Mouse (Mus musculus) forebrain, postnatal 0 days (tissue): ENCODE measurements around the gene Vmn1r239-ps. TPM values are rescaled to one million over a fixed set of nuclear protein-coding genes. Genes with fewer than 3 reads are reported as not detected.
"Not testable (repeated sequence)": the region's sequence is repeated elsewhere in the genome, so short reads cannot be mapped to it uniquely, and the experiment has no call there.

ENCODE experiments used
- ATAC-seq: fragments of 200-750 bp; cut with Nextera tagmentation; 2 replicates; pipeline ENCODE4 v1.8.0; 2017; ENCODE audit warnings: mild to moderate bottlenecking, moderate library complexity
- DNase-seq: peaks from one replicate; pipeline ENCODE4 v3.0.0-alpha.2; 2015
- H3K27ac ChIP-seq: fragments of 300-500 bp; sonication (generic); 2 replicates; pipeline ENCODE4 v1.5.1; 2014; ENCODE audit warnings: low read depth, mild to moderate bottlenecking, antibody characterized with exemption, low read length, moderate library complexity, mixed read lengths
- H3K27me3 ChIP-seq: fragments of 300-500 bp; sonication (generic); 2 replicates; pipeline ENCODE4 v1.6.1; 2014; ENCODE audit warnings: mild to moderate bottlenecking, low read length, mixed read lengths; ENCODE audit not compliant: insufficient read depth
- H3K36me3 ChIP-seq: fragments of 300-500 bp; sonication (generic); 2 replicates; pipeline ENCODE4 v1.6.1; 2014; ENCODE audit warnings: mild to moderate bottlenecking, moderate library complexity; ENCODE audit not compliant: insufficient read depth
- H3K4me1 ChIP-seq: fragments of 300-500 bp; sonication (generic); 2 replicates; pipeline ENCODE4 v1.6.1; 2014; ENCODE audit warnings: antibody characterized with exemption; ENCODE audit not compliant: insufficient read depth
- H3K4me2 ChIP-seq: fragments of 300-500 bp; sonication (generic); 2 replicates; pipeline ENCODE4 v1.6.1; 2014; ENCODE audit warnings: low read depth, mild to moderate bottlenecking, moderate library complexity
- H3K4me3 ChIP-seq: fragments of 300-500 bp; sonication (generic); 2 replicates; pipeline ENCODE4 v1.5.1; 2014; ENCODE audit warnings: low read depth, low read length, mixed read lengths
- H3K9ac ChIP-seq: fragments of 300-500 bp; sonication (generic); 2 replicates; pipeline ENCODE4 v1.6.1; 2014; ENCODE audit warnings: mild to moderate bottlenecking
- H3K9me3 ChIP-seq: fragments of 300-500 bp; sonication (generic); 2 replicates; pipeline ENCODE4 v1.6.1; 2016; ENCODE audit warnings: low read length
- CTCF ChIP-seq: sonication (generic); IDR thresholded peaks from 2 replicates; pipeline ENCODE4 v1.5.1; 2016; ENCODE audit warnings: antibody characterized with exemption, control low read depth, low read depth
- WGBS: fragments of 180-500 bp; shearing (Covaris S2); extraction: QIAGEN DNeasy Blood & Tissue Kit; methylation state at CpG from one replicate; pipeline ENCODE4 v1.1.7; 2014; 5-methylcytosine and 5-hydroxymethylcytosine counted together
- polyA plus RNA-seq: library from polyadenylated mRNA; unstranded; fragments of >200 nt; fragmentation: Nextera tagmentation; extraction: Ambion mirVana; gene quantifications from 2 replicates; pipeline ENCODE4 v1.2.1, GENCODE M21; 2015
- total RNA-seq: library from RNA; depleted of rRNA; stranded (reverse); fragments of >200 nt; gene quantifications from 2 replicates; pipeline ENCODE4 v1.2.3, GENCODE M21; 2014; rRNA removed

The Vmn1r239-ps gene
- total RNA-seq = not detected in 2 replicates
- polyA plus RNA-seq = not detected in 2 replicates

DNA sequence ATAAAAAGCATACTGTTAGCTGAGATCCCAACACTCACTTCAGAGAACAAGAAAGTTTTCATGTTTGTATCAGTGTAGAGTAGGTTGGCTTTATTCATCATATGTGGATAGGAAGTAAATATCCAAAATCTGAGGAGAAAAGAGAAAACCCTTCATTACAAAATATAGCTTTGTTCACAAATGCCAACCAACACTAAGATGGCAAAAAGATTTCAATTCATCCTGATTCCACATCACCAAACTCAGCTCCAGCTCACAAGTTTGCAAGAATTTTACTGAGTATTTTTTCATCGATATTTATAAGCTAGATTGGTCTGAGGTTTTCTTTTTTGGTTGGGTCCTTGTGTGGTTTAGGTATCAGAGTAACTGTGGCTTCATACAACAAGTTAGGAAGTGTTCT, at the start of gene Vmn1r239-ps:
Gene Vmn1r239-ps, minus strand, starts transcription at position 101 of the 400 bp plus-strand sequence.
- H3K9ac ChIP-seq, H3K4me1 ChIP-seq, H3K4me3 ChIP-seq, H3K27me3 ChIP-seq, ATAC-seq, H3K36me3 ChIP-seq, H3K4me2 ChIP-seq, H3K9me3 ChIP-seq, DNase-seq, H3K27ac ChIP-seq: not testable (repeated sequence)
- WGBS = 82% methylated on average over 1 of the region's 1 CpGs

GRCm38 (mm10) chrX:147489551-147489950, 36.0 kb upstream of the Vmn1r239-ps start:
- Histone ChIP-seq H3K9ac (no peak overlapping the region), H3K27me3 (no peaks in the 10 kb centered on the region), H3K4me1 (no peaks in the 10 kb centered on the region), H3K4me3 (no peak overlapping the region), H3K36me3 (no peaks in the 10 kb centered on the region), H3K9me3 (no peaks in the 10 kb centered on the region), H3K4me2 (no peak overlapping the region), H3K27ac (no peak overlapping the region)
- 55% methylated on average over 2 of the region's 2 CpGs for WGBS
- TF ChIP-seq CTCF = peak; percentile 45
- DNase-seq (no peak), ATAC-seq (no peak)

DNA sequence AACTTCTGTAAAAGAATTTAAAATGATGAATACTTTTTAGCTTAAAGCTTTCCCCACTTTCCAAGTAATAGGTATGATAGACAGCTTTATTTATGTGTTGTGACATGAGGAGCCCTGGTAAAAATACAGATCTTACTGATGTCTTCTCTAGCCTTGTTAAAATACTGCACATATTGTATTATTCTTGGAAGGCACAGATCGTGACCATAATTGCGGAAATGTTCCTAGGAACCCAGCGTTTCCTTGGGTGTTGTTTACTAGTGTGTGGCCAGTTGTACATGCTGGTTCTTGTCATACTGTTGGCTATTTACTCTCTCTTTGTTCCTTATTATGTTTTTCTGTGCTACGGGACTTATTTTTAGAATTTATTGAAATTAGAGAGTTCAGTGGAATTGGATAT, 10.1 kb downstream of the Vmn1r239-ps start:
- no peaks in the 10 kb centered on the region for H3K27me3 ChIP-seq
- no peaks in the 10 kb centered on the region for H3K9me3 ChIP-seq
- H3K4me3 ChIP-seq = no peak overlapping the region
- H3K27ac ChIP-seq = no peak overlapping the region
- H3K36me3 ChIP-seq = no peaks in the 10 kb centered on the region
- no peaks in the 10 kb centered on the region for H3K4me1 ChIP-seq
- H3K4me2 ChIP-seq = no peak overlapping the region
- 79% methylated on average over 4 of the region's 4 CpGs for WGBS
- no peak overlapping the region for H3K9ac ChIP-seq
- no peak for TF ChIP-seq CTCF
- DNase-seq (no peak), ATAC-seq (no peak)

DNA sequence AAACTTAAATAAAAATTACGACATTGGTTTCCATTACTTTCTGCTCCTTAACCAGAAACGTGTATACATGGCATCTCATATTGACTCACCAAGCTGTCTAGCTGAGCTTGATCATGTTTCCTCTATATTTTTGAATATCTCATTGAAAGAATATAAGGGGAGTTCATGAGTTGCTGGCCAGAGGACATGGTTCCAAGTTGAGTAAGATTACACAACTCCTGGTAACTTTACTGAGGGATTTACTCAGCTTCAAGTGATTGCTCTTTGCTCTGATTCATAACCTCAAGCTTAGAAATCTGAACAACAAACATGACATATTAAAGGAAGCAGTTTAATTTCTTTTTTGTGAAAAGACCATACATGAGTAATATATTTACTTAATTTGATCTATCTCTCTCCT, 18.1 kb downstream of the Vmn1r239-ps start:
- H3K4me1 ChIP-seq = no peaks in the 10 kb centered on the region
- no peak for TF ChIP-seq CTCF
- H3K27ac ChIP-seq = no peak overlapping the region
- no peaks in the 10 kb centered on the region for H3K36me3 ChIP-seq
- no peak overlapping the region for H3K4me3 ChIP-seq
- no peaks in the 10 kb centered on the region for H3K9me3 ChIP-seq
- H3K27me3 ChIP-seq = no peaks in the 10 kb centered on the region
- no peak overlapping the region for H3K4me2 ChIP-seq
- DNase-seq (no peak), ATAC-seq (no peak)
- no peak overlapping the region for H3K9ac ChIP-seq
- 90% methylated on average over 2 of the region's 2 CpGs for WGBS

- TF ChIP-seq CTCF = no peak
- no peaks in the 10 kb centered on the region for H3K4me1 ChIP-seq
- H3K9me3 ChIP-seq = no peaks in the 10 kb centered on the region
- ATAC-seq (no peak), DNase-seq (peak; percentile 1)
- 35% methylated on average over 1 of the region's 1 CpGs for WGBS
- no peaks in the 10 kb centered on the region for H3K36me3 ChIP-seq
- H3K27ac ChIP-seq = no peak overlapping the region
- H3K27me3 ChIP-seq = no peaks in the 10 kb centered on the region
- H3K4me3 ChIP-seq = no peak overlapping the region
- H3K9ac ChIP-seq = no peak overlapping the region
- H3K4me2 ChIP-seq = no peak overlapping the region
Observed at GRCm38 (mm10) chrX:147429753-147430152, 23.8 kb downstream of the Vmn1r239-ps start.

GRCm38 (mm10) chrX:147429129-147429528, 24.4 kb downstream of the Vmn1r239-ps start, which contains the start of gene Il13ra2:
Gene Il13ra2, minus strand, starts transcription at chrX:147429192.
- H3K4me1 ChIP-seq = no peaks in the 10 kb centered on the region
- no peak within 1 kb of the TSS for H3K27ac ChIP-seq
- no peaks in the 10 kb centered on the region for H3K9me3 ChIP-seq
- H3K27me3 ChIP-seq = no peaks in the 10 kb centered on the region
- H3K4me3 ChIP-seq = no peak within 1 kb of the TSS
- H3K4me2 ChIP-seq = no peak within 1 kb of the TSS
- H3K36me3 ChIP-seq = no peaks in the 10 kb centered on the region
- 48% methylated on average over 1 of the region's 1 CpGs for WGBS
- no peak for TF ChIP-seq CTCF
- DNase-seq = no peak
- ATAC-seq = no peak
- H3K9ac ChIP-seq = no peak within 1 kb of the TSS

Other genes starting within 250 kb of the Vmn1r239-ps start
- gene Il13ra2, start 24.5 kb downstream of the Vmn1r239-ps start, total RNA-seq = 0.08 and 0.29 TPM in 2 replicates
- gene Il13ra2, start 24.5 kb downstream of the Vmn1r239-ps start, polyA plus RNA-seq = 0.65 and 0.83 TPM in 2 replicates
- 36.3 and 44.6 TPM in 2 replicates for gene Lrch2, start 100.4 kb upstream of the Vmn1r239-ps start, total RNA-seq
- 7.4 and 8.1 TPM in 2 replicates for gene Lrch2, start 100.4 kb upstream of the Vmn1r239-ps start, polyA plus RNA-seq